Comparison of ENCODE assay signal across 9 mouse cellular contexts in the genomic region with DNA sequence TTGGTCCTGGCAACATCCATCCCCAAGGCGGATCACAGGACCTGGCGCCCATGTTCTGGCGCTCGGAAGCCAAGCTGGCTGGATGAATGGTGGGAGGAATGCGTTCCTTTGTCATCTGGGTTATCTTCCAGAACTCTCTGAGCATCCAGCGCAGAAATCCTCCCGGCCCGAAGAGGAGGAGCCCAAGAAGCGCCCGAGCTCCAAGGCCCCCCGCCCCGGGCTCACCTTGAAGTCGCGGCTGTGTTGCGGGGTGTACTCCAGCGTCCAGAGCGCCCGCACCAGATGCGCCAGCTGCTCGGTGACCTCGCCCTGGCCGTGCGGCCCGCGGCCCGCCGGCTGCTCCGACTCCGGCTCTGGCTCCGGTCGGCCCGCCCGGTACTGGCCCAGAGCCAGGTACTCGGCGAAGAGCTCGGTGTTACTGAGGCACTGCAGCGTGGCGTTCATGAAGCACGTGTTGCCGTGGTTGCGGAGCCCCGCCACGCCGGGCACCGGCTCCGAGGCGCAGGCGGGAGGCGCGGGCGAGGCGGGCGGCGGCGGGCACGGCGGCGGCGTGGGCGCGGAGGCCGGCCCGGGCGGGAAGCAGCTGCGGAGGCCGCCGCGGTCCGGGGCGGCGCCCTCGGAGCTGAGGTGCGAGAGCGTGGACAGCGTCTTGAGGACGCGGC. TPM values are rescaled to one million over a fixed set of nuclear protein-coding genes. Genes with fewer than 3 reads are reported as not detected.
DNase-seq lines count a peak whose midpoint lies in the region; ATAC-seq and TF ChIP-seq lines count a peak whose summit lies in the region.
"Had no signal": no experiment of that assay in that cellular context is flagged by ENCODE, and none has a peak within 500 bp of the region (broad histone marks: within the 10 kb centered on the region; RNA-seq: fewer than 3 reads in every experiment).

No protein-coding gene starts in this region.

- DNase-seq in MEL (ENCODE audit: low read depth, low spot score), result peak; percentile 57
- DNase-seq in cerebellum, adult 11 months, result peak; percentile 62
- peak; percentile 57 for DNase-seq in forebrain, embryonic 14.5 days (ENCODE audit: low spot score)
- peak; percentile 57 to 60 for DNase-seq in heart, postnatal 36 days
- DNase-seq in layer of hippocampus, adult 9-11 months, result peak; percentile 42
- DNase-seq in lung, postnatal 10 days, result peak; percentile 55
- peak; percentile 66 for DNase-seq in ovary, postnatal 36 days (ENCODE audit: low spot score)
- DNase-seq in urinary bladder, adult 2 months (ENCODE audit: low spot score), result peak; percentile 54

- no peak overlapping the region; the same call in 1 of the 2 replicates for H3K27ac ChIP-seq in MEL (ENCODE audit: control insufficient read depth, low read depth, low read length)
- H3K27ac ChIP-seq in forebrain, embryonic 14.5 days (ENCODE audit: low read depth, low read length), result peak overlapping the region; percentile 90

- H3K9ac ChIP-seq in MEL (ENCODE audit: control insufficient read depth, low read depth, low read length, poor library complexity, severe bottlenecking), result peak overlapping the region; percentile 92
- H3K9ac ChIP-seq in forebrain, embryonic 14.5 days (ENCODE audit: low read length), result peak overlapping the region; percentile 88

- no peak for TF ChIP-seq RAD21 in MEL (IDR thresholded peaks at IDR 0.05; ENCODE audit: low read depth, low read length)

- H3K79me2 ChIP-seq in MEL (ENCODE audit: control insufficient read depth, insufficient read depth, low read length, poor library complexity), result peaks cover 51% of the 10 kb centered on the region

- H3K4me3 ChIP-seq in MEL (ENCODE audit: control insufficient read depth in 1 of 2, insufficient read depth in 1 of 2, low read depth in 2 of 2, low read length in 2 of 2), result peak overlapping the region; percentile 74 to 79
- peak overlapping the region; percentile 82 for H3K4me3 ChIP-seq in forebrain, embryonic 14.5 days (ENCODE audit: low read depth, low read length)

- H3K4me1 ChIP-seq in MEL (ENCODE audit: control insufficient read depth in 1 of 2, insufficient read depth in 2 of 2, low read length in 2 of 2), result peaks cover 8 to 30% of the 10 kb centered on the region in 2 experiments
- H3K4me1 ChIP-seq in forebrain, embryonic 14.5 days (ENCODE audit: control insufficient read depth, insufficient read depth, low read length), result peaks cover 28% of the 10 kb centered on the region

- TF ChIP-seq POLR2A in MEL (IDR thresholded peaks at IDR 0.05; ENCODE audit: control insufficient read depth in 1 of 2, insufficient read depth in 1 of 2, low read depth in 1 of 2, low read length in 2 of 2, poor library complexity in 1 of 2), result no peak

- no peaks in the 10 kb centered on the region for H3K9me3 ChIP-seq in MEL (replicated peaks; ENCODE audit: insufficient read depth, low read length)
- no peaks in the 10 kb centered on the region for H3K9me3 ChIP-seq in forebrain, embryonic 14.5 days (replicated peaks; ENCODE audit: control insufficient read depth, low read length)

- peak; percentile 25 for ATAC-seq in forebrain, embryonic 14.5 days

- peaks cover 0 to 4% of the 10 kb centered on the region in 2 experiments; a peak in 1 of 4 replicates for H3K27me3 ChIP-seq in MEL (ENCODE audit: control insufficient read depth in 1 of 2, insufficient read depth in 2 of 2, low read length in 2 of 2)
- no peaks in the 10 kb centered on the region for H3K27me3 ChIP-seq in forebrain, embryonic 14.5 days (replicated peaks; ENCODE audit: control insufficient read depth, insufficient read depth, low read length)

- intact Hi-C loops in heart, postnatal 36 days (cut with DNase I), result loop anchor here (5.0 to 10.0 kb wide), 2 partner anchors 62 to 361 kb away; a partner anchor contains a TSS

- WGBS in forebrain, embryonic 14.5 days, result under 1% methylated on average over 62 of the region's 77 CpGs

- no peak for TF ChIP-seq CTCF in MEL (IDR thresholded peaks at IDR 0.05 in 2 of 3, conservative IDR thresholded peaks at IDR 0.05 in 1 of 3; ENCODE audit: control insufficient read depth in 1 of 3, insufficient read depth in 1 of 3, low read depth in 2 of 3, low read length in 3 of 3, poor library complexity in 1 of 3, severe bottlenecking in 1 of 3)

- H3K4me2 ChIP-seq in forebrain, embryonic 14.5 days (ENCODE audit: low read length), result peak overlapping the region; percentile 91

- H3K36me3 ChIP-seq in MEL (ENCODE audit: control insufficient read depth in 1 of 2, insufficient read depth in 2 of 2, low read length in 2 of 2), result peaks cover 3 to 39% of the 10 kb centered on the region in 2 experiments; a peak in 3 of 4 replicates
- peaks cover 13% of the 10 kb centered on the region; the same call in 1 of the 2 replicates for H3K36me3 ChIP-seq in forebrain, embryonic 14.5 days (ENCODE audit: control insufficient read depth, insufficient read depth, low read length)

- no peak for TF ChIP-seq EP300 in MEL (IDR thresholded peaks at IDR 0.05; ENCODE audit: low read depth in 1 of 2, low read length in 2 of 2)

TF ChIP-seq in MEL, 35 proteins besides CTCF, POLR2A, EP300 and RAD21:
- no peak for TF ChIP-seq ZNF384 (IDR thresholded peaks at IDR 0.05; ENCODE audit: low read depth, low read length)
- no peak for TF ChIP-seq NRF1 (IDR thresholded peaks at IDR 0.05; ENCODE audit: insufficient read depth, low read depth, low read length, poor library complexity, severe bottlenecking)
- no peak; the same call in 1 of the 2 replicates for TF ChIP-seq NELFE (IDR thresholded peaks at IDR 0.05; ENCODE audit: low read depth, low read length)
- TF ChIP-seq MAZ (IDR thresholded peaks at IDR 0.05; ENCODE audit: low read depth, low read length), result no peak
- TF ChIP-seq POLR2AphosphoS2 (IDR thresholded peaks at IDR 0.05; ENCODE audit: low read length), result no peak
- no peak for TF ChIP-seq CHD2 (IDR thresholded peaks at IDR 0.05; ENCODE audit: low read length)
- peak; percentile 73 for TF ChIP-seq MAX (IDR thresholded peaks at IDR 0.05; ENCODE audit: low read length)
- TF ChIP-seq KAT2A (conservative IDR thresholded peaks at IDR 0.05; ENCODE audit: low read depth, low read length), result no peak
- peak; percentile 37; the same call in 1 of the 2 replicates for TF ChIP-seq MXI1 (IDR thresholded peaks at IDR 0.05; ENCODE audit: low read depth, low read length)
- TF ChIP-seq ETS1 (IDR thresholded peaks at IDR 0.05; ENCODE audit: low read depth, low read length), result no peak
- no peak for TF ChIP-seq GABPA (IDR thresholded peaks at IDR 0.05; ENCODE audit: low read depth, low read length)
- no peak for TF ChIP-seq MYB (IDR thresholded peaks at IDR 0.05; ENCODE audit: low read depth, low read length)
- TF ChIP-seq TAL1 (IDR thresholded peaks at IDR 0.05; ENCODE audit: low read length), result no peak

RNA-seq across cellular contexts. Expression of a gene that starts 0.5 kb away (rescaled TPM):
- 14.3 and 14.4 TPM in 2 replicates for total RNA-seq in MEL (2012; rRNA removed)
- 10 to 100 TPM in 1 of 2 experiments, not detected in 1; 14.7 TPM for polyA plus RNA-seq in MEL (2012; ENCODE audit: insufficient read depth in 1 of 2, insufficient read length in 2 of 2, low read depth in 1 of 2, low replicate concordance in 2 of 2, missing spikeins in 1 of 2)
- 3.6 and 4.6 TPM in 2 replicates for polyA plus RNA-seq in forebrain, embryonic 14.5 days (2014; fragmentation: Nextera tagmentation; extraction: Ambion mirVana)
- total RNA-seq in heart, postnatal 36 days (2021), result 1 to 10 TPM; 9.0 TPM
- 6.5 and 6.8 TPM in 2 replicates for polyA plus RNA-seq in urinary bladder, adult 2 months (2012; rRNA removed)

RNA-seq across cellular contexts. Expression of a gene that starts 27.7 kb away (rescaled TPM):
- not detected in 2 replicates for total RNA-seq in MEL (2012; rRNA removed)
- not detected for polyA plus RNA-seq in MEL (2012; ENCODE audit: insufficient read depth in 1 of 2, insufficient read length in 2 of 2, low read depth in 1 of 2, low replicate concordance in 2 of 2, missing spikeins in 1 of 2)
- not detected in 2 replicates for polyA plus RNA-seq in forebrain, embryonic 14.5 days (2014; fragmentation: Nextera tagmentation; extraction: Ambion mirVana)
- not detected for total RNA-seq in heart, postnatal 36 days (2021)
- polyA plus RNA-seq in urinary bladder, adult 2 months (2012; rRNA removed), result 33.9 and 35.3 TPM in 2 replicates
- polyA plus RNA-seq: large intestine, adult 2 months had no signal

Comparison
In these comparisons a context has a peak if more than half of its experiments do, and no peak if none do; other contexts are left out.
1. RNA of a gene that starts 27.7 kb away (polyA plus RNA-seq): 33.9 to 35.3 TPM in urinary bladder, adult 2 months; not detected in MEL and not detected in forebrain, embryonic 14.5 days; every median in the first group is over 10 times any median in the second.
2. Peak in every context shown above with its lines, with median percentiles within 50 percentile points of each other: DNase-seq.